Mouse (Mus musculus): ENCODE data around the gene Bicra. TPM values are rescaled to one million over a fixed set of nuclear protein-coding genes. Genes with fewer than 3 reads are reported as not detected.

Bicra gene
- polyA plus RNA-seq, 2 experiments from 2014 or later = 3.6 to 3.9 TPM

- ATAC-seq = no peak
Observed at GRCm38 (mm10) chr7:16013722-16014275, 33.9 kb downstream of the Bicra start.

- peak; percentile 56 for ATAC-seq
Observed at GRCm38 (mm10) chr7:16012576-16013263, 35.0 kb downstream of the Bicra start.

GRCm38 (mm10) chr7:16011418-16012085 is 36.2 kb downstream of the Bicra start:
- no peak for ATAC-seq

- no peak for ATAC-seq
Observed at GRCm38 (mm10) chr7:16010649-16011048, 37.1 kb downstream of the Bicra start.

GRCm38 (mm10) chr7:16009636-16010035 is 38.1 kb downstream of the Bicra start:
- no peak for ATAC-seq

- no peak for ATAC-seq
Observed at GRCm38 (mm10) chr7:16005020-16005419, 42.7 kb downstream of the Bicra start.

GRCm38 (mm10) chr7:16004177-16004856 is 43.4 kb downstream of the Bicra start:
- ATAC-seq = no peak

- no peak for ATAC-seq
Observed at GRCm38 (mm10) chr7:16003032-16003431, 44.7 kb downstream of the Bicra start.

GRCm38 (mm10) chr7:16002171-16002570 is 45.5 kb downstream of the Bicra start:
- no peak for ATAC-seq

GRCm38 (mm10) chr7:16001691-16002090 is 46.0 kb downstream of the Bicra start:
- peak; percentile 49 for ATAC-seq

GRCm38 (mm10) chr7:15993789-15994188 is 53.9 kb downstream of the Bicra start:
- ATAC-seq = no peak

- no peak for ATAC-seq
Observed at GRCm38 (mm10) chr7:15993152-15993551, 54.6 kb downstream of the Bicra start.

GRCm38 (mm10) chr7:15991764-15992163 is 56.0 kb downstream of the Bicra start:
- no peak for ATAC-seq

GRCm38 (mm10) chr7:15987661-15988356 is 59.9 kb downstream of the Bicra start:
- ATAC-seq = no peak

GRCm38 (mm10) chr7:15982729-15983407 is 64.9 kb downstream of the Bicra start:
- ATAC-seq = peak; percentile 88

GRCm38 (mm10) chr7:15981538-15981937 is 66.2 kb downstream of the Bicra start:
- ATAC-seq = no peak

- ATAC-seq = no peak
Observed at GRCm38 (mm10) chr7:15980246-15980645, 67.5 kb downstream of the Bicra start.

GRCm38 (mm10) chr7:15975904-15976303 is 71.8 kb downstream of the Bicra start:
- ATAC-seq = peak; percentile 61

GRCm38 (mm10) chr7:15975451-15975850 is 72.3 kb downstream of the Bicra start:
- ATAC-seq = no peak

GRCm38 (mm10) chr7:15974712-15975111 is 73.0 kb downstream of the Bicra start:
- ATAC-seq = peak; percentile 64

- ATAC-seq = no peak
Observed at GRCm38 (mm10) chr7:15972247-15972646, 75.5 kb downstream of the Bicra start.

GRCm38 (mm10) chr7:15969674-15970073 is 78.0 kb downstream of the Bicra start:
- ATAC-seq = no peak
